Comparison of ENCODE assay signal across 13 mouse cellular contexts in the genomic region with DNA sequence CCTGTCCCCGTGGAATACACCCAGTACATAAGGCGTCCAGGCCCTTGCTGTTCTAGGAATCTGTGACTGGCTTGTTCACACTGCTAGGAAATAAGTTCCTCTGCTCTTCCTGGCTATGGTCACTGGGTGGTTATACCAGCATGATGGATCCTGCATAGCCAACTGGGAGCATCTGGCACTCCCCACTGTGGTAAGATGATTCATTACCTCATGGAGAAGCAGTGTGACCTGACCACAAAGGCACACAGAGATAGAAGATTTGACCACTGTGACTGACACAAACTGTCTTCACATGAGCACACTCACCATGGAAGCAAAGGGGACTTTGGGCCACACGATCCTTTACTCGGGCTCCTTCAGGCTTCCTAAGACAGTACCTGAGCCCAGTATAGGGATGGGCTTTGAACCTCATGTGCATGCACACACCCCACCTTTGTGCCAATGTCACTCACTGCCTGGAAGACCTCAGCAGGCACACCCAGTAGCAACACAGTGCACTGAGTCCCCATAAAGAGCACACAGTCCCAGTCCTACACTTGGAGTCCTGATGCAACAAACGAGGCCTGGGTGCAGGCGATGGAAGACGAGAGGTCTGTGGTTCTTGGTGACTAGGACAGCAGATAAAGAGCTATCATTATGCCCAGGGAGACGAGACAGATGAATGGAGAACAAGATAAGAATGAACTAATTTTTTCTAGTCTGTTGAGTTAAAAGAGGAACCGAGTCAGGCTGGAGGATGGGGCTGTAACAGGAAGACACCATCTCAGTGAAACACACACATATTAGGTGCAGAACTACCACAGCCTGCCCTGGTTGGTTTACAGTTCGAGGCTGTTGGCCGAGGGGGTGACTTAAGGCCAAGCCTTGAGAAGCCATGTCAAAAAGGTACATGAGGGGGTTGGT. TPM values are rescaled to one million over a fixed set of nuclear protein-coding genes. Genes with fewer than 3 reads are reported as not detected.
A peak's percentile ranks its signal among the peaks of the same experiment; 100 is the strongest.
DNase-seq lines count a peak whose midpoint lies in the region; ATAC-seq and TF ChIP-seq lines count a peak whose summit lies in the region.
"Had no signal": no experiment of that assay in that cellular context is flagged by ENCODE, and none has a peak within 500 bp of the region (broad histone marks: within the 10 kb centered on the region; RNA-seq: fewer than 3 reads in every experiment).

No protein-coding gene starts in this region.

- WGBS in hindbrain, embryonic 11.5 days: 87% methylated on average over 11 of the region's 11 CpGs
- WGBS in lung, postnatal 0 days: 82% methylated on average over 11 of the region's 11 CpGs

- H3K27me3 ChIP-seq in hindbrain, embryonic 11.5 days (ENCODE audit: control insufficient read depth, insufficient read depth, low read length): no peaks in the 10 kb centered on the region
- no peaks in the 10 kb centered on the region for H3K27me3 ChIP-seq in lung, postnatal 0 days (replicated peaks; ENCODE audit: insufficient read depth, low read length)
- H3K27me3 ChIP-seq: forebrain, embryonic 12.5 days; heart, embryonic 15.5 days; midbrain, embryonic 13.5 days had no signal

- TF ChIP-seq CTCF in lung, postnatal 0 days (IDR thresholded peaks at IDR 0.05): no peak

- no peak overlapping the region for H3K4me3 ChIP-seq in hindbrain, embryonic 11.5 days (ENCODE audit: low read depth, low read length)
- H3K4me3 ChIP-seq in lung, postnatal 0 days (ENCODE audit: low read depth, low read length): no peak overlapping the region
- H3K4me3 ChIP-seq: forebrain, embryonic 12.5 days; heart, embryonic 15.5 days; limb, embryonic 10.5 days; midbrain, embryonic 13.5 days had no signal

- no peaks in the 10 kb centered on the region for H3K36me3 ChIP-seq in hindbrain, embryonic 11.5 days (ENCODE audit: control insufficient read depth, insufficient read depth, low read length)
- H3K36me3 ChIP-seq in lung, postnatal 0 days (ENCODE audit: insufficient read depth, low read length): peaks cover 9% of the 10 kb centered on the region; the same call in 1 of the 2 replicates

- no peak overlapping the region for H3K4me2 ChIP-seq in hindbrain, embryonic 11.5 days (replicated peaks; ENCODE audit: low read depth, low read length)
- no peak overlapping the region for H3K4me2 ChIP-seq in lung, postnatal 0 days (replicated peaks; ENCODE audit: low read depth, low read length)
- H3K4me2 ChIP-seq: forebrain, embryonic 12.5 days; heart, embryonic 15.5 days; midbrain, embryonic 13.5 days had no signal

- H3K27ac ChIP-seq in hindbrain, embryonic 11.5 days (ENCODE audit: low read depth, low read length): no peak overlapping the region
- no peak overlapping the region for H3K27ac ChIP-seq in lung, postnatal 0 days (ENCODE audit: low read length)
- H3K27ac ChIP-seq: forebrain, embryonic 12.5 days; heart, embryonic 15.5 days; limb, embryonic 10.5 days; midbrain, embryonic 13.5 days had no signal

- peak; percentile 80 for ATAC-seq in erythroblast, adult 5-6 weeks (replicated peaks; ENCODE audit: low FRiP score, poor library complexity, severe bottlenecking)
- ATAC-seq in megakaryocyte, adult 5-6 weeks (ENCODE audit: poor library complexity, severe bottlenecking): peak; percentile 56
- ATAC-seq in hindbrain, embryonic 11.5 days (ENCODE audit: low FRiP score): no peak
- no peak for ATAC-seq in lung, postnatal 0 days
- ATAC-seq: midbrain, embryonic 13.5 days had no signal

- peak; percentile 77 for DNase-seq in 3134 (ENCODE audit: extremely low read depth, insufficient read length, low spot score)
- peak; percentile 89 for DNase-seq in A20 (ENCODE audit: low read depth, low spot score)
- no peak for DNase-seq in hindbrain, embryonic 11.5 days (ENCODE audit: low spot score)
- no peak for DNase-seq in gastrocnemius, adult 18-20 months (ENCODE audit: low spot score)
- no peak for DNase-seq in lung, postnatal 0 days (ENCODE audit: low spot score)
- no peak for DNase-seq in kidney, postnatal 14 days
- DNase-seq: cerebellum, adult 9-11 months had no signal

- H3K9ac ChIP-seq in hindbrain, embryonic 11.5 days (ENCODE audit: low read depth, low read length): no peak overlapping the region
- H3K9ac ChIP-seq in lung, postnatal 0 days (replicated peaks; ENCODE audit: low read depth): no peak overlapping the region
- H3K9ac ChIP-seq: forebrain, embryonic 12.5 days; heart, embryonic 15.5 days; midbrain, embryonic 13.5 days had no signal

- no peaks in the 10 kb centered on the region for H3K4me1 ChIP-seq in hindbrain, embryonic 11.5 days (replicated peaks; ENCODE audit: control insufficient read depth, insufficient read depth, low read length)
- 0 out of 2 replicates have a peak, but pooled peaks cover 3% of the 10 kb centered on the region for H3K4me1 ChIP-seq in lung, postnatal 0 days (ENCODE audit: insufficient read depth, low read depth, low read length)
- H3K4me1 ChIP-seq: forebrain, embryonic 12.5 days; limb, embryonic 10.5 days; midbrain, embryonic 13.5 days had no signal

- TF ChIP-seq EP300 in lung, postnatal 0 days (IDR thresholded peaks at IDR 0.05): no peak

- H3K9me3 ChIP-seq in hindbrain, embryonic 11.5 days (ENCODE audit: control insufficient read depth, low read length): no peaks in the 10 kb centered on the region
- no peaks in the 10 kb centered on the region for H3K9me3 ChIP-seq in lung, postnatal 0 days (ENCODE audit: low read length)
- H3K9me3 ChIP-seq: forebrain, embryonic 12.5 days; heart, embryonic 15.5 days; limb, embryonic 10.5 days; midbrain, embryonic 13.5 days had no signal

RNA-seq across cellular contexts. Expression of gene Bid, which starts 39.9 kb away (rescaled TPM):
- 19.6 and 21.3 TPM in 2 replicates for total RNA-seq in erythroblast, adult 5-6 weeks (2015; ENCODE audit: low replicate concordance)
- total RNA-seq in erythroblast, adult 5-6 weeks (2017; ENCODE audit: low replicate concordance): 5.6 and 9.9 TPM in 2 replicates
- 74.3 and 89.0 TPM in 2 replicates for total RNA-seq in megakaryocyte, adult 5-6 weeks (2015)
- 48.1 and 51.6 TPM in 2 replicates for total RNA-seq in megakaryocyte, adult 5-6 weeks (2017)
- polyA plus RNA-seq in hindbrain, embryonic 11.5 days (2014; fragmentation: Nextera tagmentation; extraction: Ambion mirVana): 15.9 and 16.8 TPM in 2 replicates
- under 1 TPM; 0.39 to 0.78 TPM for total RNA-seq in gastrocnemius, adult 18-20 months (2021)
- 8.4 and 8.7 TPM in 2 replicates for polyA plus RNA-seq in lung, postnatal 0 days (2015; fragmentation: Nextera tagmentation; extraction: Ambion mirVana)

Comparison
In these comparisons a context has a peak if more than half of its experiments do, and no peak if none do; other contexts are left out.
1. DNase-seq: peak in 3134 (single experiment) and A20 (single experiment); none in hindbrain, embryonic 11.5 days (single experiment), gastrocnemius, adult 18-20 months (single experiment), lung, postnatal 0 days (single experiment) and kidney, postnatal 14 days (single experiment).
2. ATAC-seq: peak in erythroblast, adult 5-6 weeks (single experiment) and megakaryocyte, adult 5-6 weeks (single experiment); none in hindbrain, embryonic 11.5 days (single experiment) and lung, postnatal 0 days (single experiment).